Mouse (Mus musculus): Measurements from ENCODE around the gene Scd4.

Scd4 gene

GRCm38 (mm10) chr19:44377629-44378375 is 44.9 kb downstream of the Scd4 start:
- DNase-seq (ENCODE audit: low spot score in 2 of 2) = peak; percentile 44 to 73

GRCm38 (mm10) chr19:44379090-44379489 is 46.2 kb downstream of the Scd4 start:
- DNase-seq (ENCODE audit: low spot score in 2 of 2) = no peak

- DNase-seq (ENCODE audit: low spot score in 2 of 2) = no peak
These were observed 47.2 kb downstream of the Scd4 start for GRCm38 (mm10) chr19:44380065-44380464.

GRCm38 (mm10) chr19:44382682-44383321 is 49.9 kb downstream of the Scd4 start:
- DNase-seq (ENCODE audit: low spot score in 2 of 2) = no peak

GRCm38 (mm10) chr19:44385887-44386498 is 53.1 kb downstream of the Scd4 start:
- DNase-seq (ENCODE audit: low spot score in 2 of 2) = no peak

- no peak for DNase-seq (ENCODE audit: low spot score in 2 of 2)
These were observed 54.3 kb downstream of the Scd4 start for GRCm38 (mm10) chr19:44387089-44387671.

GRCm38 (mm10) chr19:44387746-44388474 is 55.0 kb downstream of the Scd4 start:
- DNase-seq (ENCODE audit: low spot score in 2 of 2) = no peak

GRCm38 (mm10) chr19:44388475-44389428 is 55.9 kb downstream of the Scd4 start:
- DNase-seq (ENCODE audit: low spot score in 2 of 2) = peak; percentile 96 to 98

- DNase-seq (ENCODE audit: low spot score in 2 of 2) = peak in 1 of 2 experiments; percentile 41
These were observed 56.6 kb downstream of the Scd4 start for GRCm38 (mm10) chr19:44389507-44389906.

- no peak for DNase-seq (ENCODE audit: low spot score in 2 of 2)
These were observed 59.0 kb downstream of the Scd4 start for GRCm38 (mm10) chr19:44391856-44392255.

- no peak for DNase-seq (ENCODE audit: low spot score in 2 of 2)
These were observed 59.6 kb downstream of the Scd4 start for GRCm38 (mm10) chr19:44392339-44393009.

GRCm38 (mm10) chr19:44393962-44394422 is 61.1 kb downstream of the Scd4 start:
- DNase-seq (ENCODE audit: low spot score in 2 of 2) = no peak

GRCm38 (mm10) chr19:44394972-44395371 is 62.1 kb downstream of the Scd4 start:
- no peak for DNase-seq (ENCODE audit: low spot score in 2 of 2)

Measured in spleen, postnatal 4 days (tissue).